Mouse (Mus musculus) heart, embryonic 13.5 days (tissue): ENCODE results near the gene Ric8b. TPM values are rescaled to one million over a fixed set of nuclear protein-coding genes. Genes with fewer than 3 reads are reported as not detected.

Experiments used
- ATAC-seq: fragments of 200-750 bp; cut with Nextera tagmentation; 2 replicates; pipeline ENCODE4 v1.8.0; 2017; ENCODE audit warnings: moderate TSS enrichment; ENCODE audit not compliant: insufficient number of reproducible peaks, low FRiP score, low TSS enrichment; ENCODE audit errors: extremely low read depth
- H3K27ac ChIP-seq: fragments of 300-500 bp; sonication (generic); replicated peaks from 2 replicates; pipeline ENCODE4 v1.5.1; 2015; ENCODE audit warnings: moderate library complexity, mild to moderate bottlenecking, inconsistent platforms
- H3K27me3 ChIP-seq: fragments of 300-500 bp; sonication (generic); replicated peaks from 2 replicates; pipeline ENCODE4 v1.6.1; 2015; ENCODE audit warnings: mild to moderate bottlenecking, inconsistent platforms
- H3K36me3 ChIP-seq: fragments of 300-500 bp; sonication (generic); 2 replicates; pipeline ENCODE4 v1.6.1; 2015; ENCODE audit warnings: mild to moderate bottlenecking, inconsistent platforms
- H3K4me1 ChIP-seq: fragments of 300-500 bp; sonication (generic); 2 replicates; pipeline ENCODE4 v1.6.1; 2015; ENCODE audit warnings: inconsistent platforms
- H3K4me2 ChIP-seq: fragments of 300-500 bp; sonication (generic); 2 replicates; pipeline ENCODE4 v1.6.1; 2015; ENCODE audit warnings: inconsistent platforms, mild to moderate bottlenecking, moderate library complexity
- H3K4me3 ChIP-seq: fragments of 300-500 bp; sonication (generic); 2 replicates; pipeline ENCODE4 v1.5.1; 2015; ENCODE audit warnings: moderate library complexity, mild to moderate bottlenecking, inconsistent platforms
- H3K9ac ChIP-seq: fragments of 300-500 bp; sonication (generic); 2 replicates; pipeline ENCODE4 v1.6.1; 2015; ENCODE audit warnings: inconsistent platforms, mild to moderate bottlenecking, moderate library complexity
- H3K9me3 ChIP-seq: fragments of 300-500 bp; sonication (generic); 2 replicates; pipeline ENCODE4 v1.6.1; 2016; ENCODE audit warnings: inconsistent platforms
- WGBS: fragments of 180-500 bp; shearing (Covaris S2); methylation state at CpG from one replicate; pipeline ENCODE4 v1.1.7; 2015; ENCODE audit warnings: mixed read lengths; 5-methylcytosine and 5-hydroxymethylcytosine counted together
- polyA plus RNA-seq: library from polyadenylated mRNA; unstranded; fragments of >200 nt; fragmentation: Nextera tagmentation; extraction: Ambion mirVana; gene quantifications from 2 replicates; pipeline ENCODE4 v1.2.1, GENCODE M21; 2015

Ric8b gene
- polyA plus RNA-seq, 1 experiment from 2014 or later = 14.3 TPM

GRCm38 (mm10) chr10:84896941-84897930 is 20.2 kb upstream of the Ric8b start:
- WGBS = 55% methylated on average over 9 of the region's 9 CpGs

GRCm38 (mm10) chr10:84898144-84898979 is 19.1 kb upstream of the Ric8b start:
- H3K27ac ChIP-seq = no peak overlapping the region
- no peak overlapping the region for H3K4me3 ChIP-seq
- H3K4me2 ChIP-seq = no peak overlapping the region
- no peaks in the 10 kb centered on the region for H3K36me3 ChIP-seq
- WGBS = 49% methylated on average over 3 of the region's 3 CpGs
- no peaks in the 10 kb centered on the region for H3K27me3 ChIP-seq
- H3K9me3 ChIP-seq = no peaks in the 10 kb centered on the region
- no peak overlapping the region for H3K9ac ChIP-seq
- no peak for ATAC-seq
- H3K4me1 ChIP-seq = peaks cover 35% of the 10 kb centered on the region

More at GRCm38 (mm10) chr10:84896941-84897930, 20.2 kb upstream of the Ric8b start:
- Histone ChIP-seq H3K9me3 (no peaks in the 10 kb centered on the region), H3K27ac (no peak overlapping the region), H3K4me3 (no peak overlapping the region), H3K27me3 (no peaks in the 10 kb centered on the region), H3K4me1 (peaks cover 27% of the 10 kb centered on the region), H3K36me3 (no peaks in the 10 kb centered on the region), H3K4me2 (no peak overlapping the region), H3K9ac (no peak overlapping the region)
- no peak for ATAC-seq

- 62% methylated on average over 5 of the region's 5 CpGs for WGBS
- H3K4me3 ChIP-seq = no peak overlapping the region
These were observed 15.7 kb upstream of the Ric8b start for GRCm38 (mm10) chr10:84901676-84902075.

GRCm38 (mm10) chr10:84902213-84902612 is 15.2 kb upstream of the Ric8b start:
- 68% methylated on average over 2 of the region's 2 CpGs for WGBS

More at GRCm38 (mm10) chr10:84901676-84902075, 15.7 kb upstream of the Ric8b start:
- H3K27ac ChIP-seq = no peak overlapping the region
- H3K27me3 ChIP-seq = no peaks in the 10 kb centered on the region
- H3K36me3 ChIP-seq = no peaks in the 10 kb centered on the region
- no peak overlapping the region for H3K4me2 ChIP-seq
- no peak for ATAC-seq
- H3K9ac ChIP-seq = no peak overlapping the region
- H3K4me1 ChIP-seq = peaks cover 42% of the 10 kb centered on the region
- H3K9me3 ChIP-seq = no peaks in the 10 kb centered on the region

GRCm38 (mm10) chr10:84903307-84903706 is 14.1 kb upstream of the Ric8b start:
- Histone ChIP-seq H3K27ac (no peak overlapping the region), H3K9me3 (no peaks in the 10 kb centered on the region), H3K4me1 (peaks cover 37% of the 10 kb centered on the region), H3K4me2 (peak overlapping the region; percentile 49), H3K9ac (peak overlapping the region; percentile 20; the same call in 1 of the 2 replicates), H3K4me3 (no peak overlapping the region), H3K27me3 (no peaks in the 10 kb centered on the region), H3K36me3 (no peaks in the 10 kb centered on the region)
- ATAC-seq = no peak
- WGBS = 46% methylated on average over 7 of the region's 7 CpGs

More at GRCm38 (mm10) chr10:84902213-84902612, 15.2 kb upstream of the Ric8b start:
- H3K4me3 ChIP-seq = no peak overlapping the region
- H3K36me3 ChIP-seq = no peaks in the 10 kb centered on the region
- no peak overlapping the region for H3K27ac ChIP-seq
- H3K27me3 ChIP-seq = no peaks in the 10 kb centered on the region
- H3K9me3 ChIP-seq = no peaks in the 10 kb centered on the region
- H3K4me1 ChIP-seq = peaks cover 42% of the 10 kb centered on the region
- no peak overlapping the region for H3K9ac ChIP-seq
- H3K4me2 ChIP-seq = no peak overlapping the region
- no peak for ATAC-seq

GRCm38 (mm10) chr10:84903742-84904141 is 13.7 kb upstream of the Ric8b start:
- Histone ChIP-seq H3K9me3 (no peaks in the 10 kb centered on the region), H3K9ac (peak overlapping the region; percentile 20; the same call in 1 of the 2 replicates), H3K4me1 (peaks cover 33% of the 10 kb centered on the region), H3K27ac (no peak overlapping the region), H3K4me2 (peak overlapping the region; percentile 49), H3K36me3 (no peaks in the 10 kb centered on the region), H3K4me3 (no peak overlapping the region), H3K27me3 (no peaks in the 10 kb centered on the region; the same call in 1 of the 2 replicates)
- no peak for ATAC-seq
- 6% methylated on average over 5 of the region's 5 CpGs for WGBS

- no peak overlapping the region for H3K27ac ChIP-seq
- no peaks in the 10 kb centered on the region for H3K9me3 ChIP-seq
- no peak for ATAC-seq
- no peak overlapping the region for H3K9ac ChIP-seq
- H3K4me1 ChIP-seq = peaks cover 18% of the 10 kb centered on the region
- no peak overlapping the region for H3K4me3 ChIP-seq
- H3K4me2 ChIP-seq = no peak overlapping the region
- H3K27me3 ChIP-seq = no peaks in the 10 kb centered on the region; the same call in 1 of the 2 replicates
- no peaks in the 10 kb centered on the region for H3K36me3 ChIP-seq
- WGBS = 77% methylated on average over 9 of the region's 9 CpGs
These were observed 10.5 kb upstream of the Ric8b start for GRCm38 (mm10) chr10:84906895-84907294.

- H3K27me3 ChIP-seq = no peaks in the 10 kb centered on the region; the same call in 1 of the 2 replicates
- H3K9me3 ChIP-seq = no peaks in the 10 kb centered on the region
- no peaks in the 10 kb centered on the region for H3K36me3 ChIP-seq
- 81% methylated on average over 3 of the region's 3 CpGs for WGBS
- no peak overlapping the region for H3K27ac ChIP-seq
- H3K4me2 ChIP-seq = no peak overlapping the region
- no peak overlapping the region for H3K9ac ChIP-seq
- H3K4me1 ChIP-seq = peaks cover 11% of the 10 kb centered on the region
- no peak for ATAC-seq
- H3K4me3 ChIP-seq = no peak overlapping the region
These were observed 9.4 kb upstream of the Ric8b start for GRCm38 (mm10) chr10:84908006-84908405.

- H3K27me3 ChIP-seq = no peaks in the 10 kb centered on the region; the same call in 1 of the 2 replicates
- 79% methylated on average over 3 of the region's 3 CpGs for WGBS
- H3K9me3 ChIP-seq = no peaks in the 10 kb centered on the region
- no peak overlapping the region for H3K27ac ChIP-seq
- no peaks in the 10 kb centered on the region for H3K36me3 ChIP-seq
- H3K4me2 ChIP-seq = no peak overlapping the region
- no peak for ATAC-seq
- peaks cover 10% of the 10 kb centered on the region for H3K4me1 ChIP-seq
- H3K9ac ChIP-seq = no peak overlapping the region
- no peak overlapping the region for H3K4me3 ChIP-seq
These were observed 8.9 kb upstream of the Ric8b start for GRCm38 (mm10) chr10:84908471-84908870.

- Histone ChIP-seq H3K27me3 (no peaks in the 10 kb centered on the region; the same call in 1 of the 2 replicates), H3K4me1 (peaks cover 6% of the 10 kb centered on the region; the same call in 1 of the 2 replicates), H3K27ac (no peak overlapping the region), H3K9me3 (no peaks in the 10 kb centered on the region), H3K4me2 (peak overlapping the region; percentile 38; the same call in 1 of the 2 replicates), H3K36me3 (no peaks in the 10 kb centered on the region), H3K9ac (no peak overlapping the region), H3K4me3 (no peak overlapping the region)
- no peak for ATAC-seq
- WGBS = 68% methylated on average over 17 of the region's 17 CpGs
These were observed 8.2 kb upstream of the Ric8b start for GRCm38 (mm10) chr10:84909021-84909801.
